Comparison of ENCODE assay signal across 15 mouse cellular contexts in genomic region chr1:90162379-90162857, GRCm38 (mm10). TPM values are rescaled to one million over a fixed set of nuclear protein-coding genes. Genes with fewer than 3 reads are reported as not detected.
DNase-seq lines count a peak whose midpoint lies in the region; ATAC-seq lines count a peak whose summit lies in the region.
"Had no signal": no experiment of that assay in that cellular context is flagged by ENCODE, and none has a peak within 500 bp of the region (broad histone marks: within the 10 kb centered on the region; RNA-seq: fewer than 3 reads in every experiment).

No protein-coding gene starts in this region.

- ATAC-seq in intestine, embryonic 14.5 days (replicated peaks; ENCODE audit: low FRiP score, low TSS enrichment, low read depth): no peak
- no peak for ATAC-seq in intestine, embryonic 15.5 days
- no peak for ATAC-seq in neural tube, embryonic 11.5 days (ENCODE audit: insufficient read depth, low FRiP score, low TSS enrichment)
- ATAC-seq in neural tube, embryonic 15.5 days (ENCODE audit: low FRiP score): no peak
- peak; percentile 48; the same call in 1 of the 2 replicates for ATAC-seq in stomach, embryonic 16.5 days (ENCODE audit: insufficient read depth, low FRiP score)
- ATAC-seq: midbrain, embryonic 16.5 days had no signal

- no peaks in the 10 kb centered on the region for H3K9me3 ChIP-seq in intestine, embryonic 14.5 days (ENCODE audit: control insufficient read depth, low read length)
- no peaks in the 10 kb centered on the region for H3K9me3 ChIP-seq in intestine, embryonic 15.5 days
- H3K9me3 ChIP-seq in neural tube, embryonic 11.5 days (ENCODE audit: control insufficient read depth, low read length): no peaks in the 10 kb centered on the region
- H3K9me3 ChIP-seq in neural tube, embryonic 15.5 days (replicated peaks): no peaks in the 10 kb centered on the region
- H3K9me3 ChIP-seq in stomach, embryonic 16.5 days (replicated peaks; ENCODE audit: control insufficient read depth, low read length): no peaks in the 10 kb centered on the region

- whole genome bisulfite sequencing in intestine, embryonic 14.5 days: 46% methylated on average over 13 of the region's 13 CpGs
- WGBS in intestine, embryonic 15.5 days: 48% methylated on average over 13 of the region's 13 CpGs
- WGBS in neural tube, embryonic 11.5 days: 25% methylated on average over 13 of the region's 13 CpGs
- WGBS in neural tube, embryonic 15.5 days: 10% methylated on average over 13 of the region's 13 CpGs
- WGBS in stomach, embryonic 16.5 days: 31% methylated on average over 13 of the region's 13 CpGs

- H3K4me2 ChIP-seq in intestine, embryonic 14.5 days (ENCODE audit: low read length): no peak overlapping the region
- H3K4me2 ChIP-seq in intestine, embryonic 15.5 days (replicated peaks): no peak overlapping the region
- no peak overlapping the region for H3K4me2 ChIP-seq in neural tube, embryonic 11.5 days (ENCODE audit: low read depth)
- no peak overlapping the region for H3K4me2 ChIP-seq in neural tube, embryonic 15.5 days
- peak overlapping the region; percentile 30; the same call in 1 of the 2 replicates for H3K4me2 ChIP-seq in stomach, embryonic 16.5 days (ENCODE audit: low read depth, low read length)

- DNase-seq in embryo, embryonic 10 days (ENCODE audit: low spot score): peak; percentile 34
- DNase-seq in embryo, embryonic 9.5 days (ENCODE audit: extremely low spot score): no peak
- DNase-seq in intestine, embryonic 14.5 days (ENCODE audit: low spot score): no peak
- no peak for DNase-seq in neural tube, embryonic 11.5 days (ENCODE audit: low spot score)
- DNase-seq in left cerebral cortex, adult 8-10 months (ENCODE audit: low spot score in 2 of 2): no peak
- DNase-seq: cerebellum, adult 11-12 months had no signal

- H3K4me1 ChIP-seq in intestine, embryonic 14.5 days (replicated peaks; ENCODE audit: control insufficient read depth, insufficient read depth, low read length): peaks cover 25% of the 10 kb centered on the region
- H3K4me1 ChIP-seq in intestine, embryonic 15.5 days (replicated peaks): peaks cover 8% of the 10 kb centered on the region; the same call in 1 of the 2 replicates
- peaks cover 5% of the 10 kb centered on the region; the same call in 1 of the 2 replicates for H3K4me1 ChIP-seq in neural tube, embryonic 11.5 days (ENCODE audit: control insufficient read depth, insufficient read depth, low read length)
- H3K4me1 ChIP-seq in neural tube, embryonic 15.5 days: peaks cover 9% of the 10 kb centered on the region; the same call in 1 of the 2 replicates
- H3K4me1 ChIP-seq in stomach, embryonic 16.5 days (ENCODE audit: control insufficient read depth, insufficient read depth, low read length): peaks cover 12% of the 10 kb centered on the region

- no peaks in the 10 kb centered on the region for H3K27me3 ChIP-seq in intestine, embryonic 14.5 days (replicated peaks; ENCODE audit: control insufficient read depth, insufficient read depth, low read length)
- no peaks in the 10 kb centered on the region for H3K27me3 ChIP-seq in intestine, embryonic 15.5 days (replicated peaks)
- H3K27me3 ChIP-seq in neural tube, embryonic 11.5 days (ENCODE audit: control insufficient read depth, insufficient read depth, low read length): no peaks in the 10 kb centered on the region
- H3K27me3 ChIP-seq in neural tube, embryonic 15.5 days (replicated peaks): no peaks in the 10 kb centered on the region
- H3K27me3 ChIP-seq in stomach, embryonic 16.5 days (ENCODE audit: control insufficient read depth, insufficient read depth, low read length): no peaks in the 10 kb centered on the region

- no peak overlapping the region for H3K9ac ChIP-seq in intestine, embryonic 14.5 days (ENCODE audit: low read length)
- H3K9ac ChIP-seq in intestine, embryonic 15.5 days: no peak overlapping the region
- no peak overlapping the region for H3K9ac ChIP-seq in neural tube, embryonic 11.5 days (ENCODE audit: low read length)
- H3K9ac ChIP-seq in neural tube, embryonic 15.5 days (replicated peaks): no peak overlapping the region
- no peak overlapping the region for H3K9ac ChIP-seq in stomach, embryonic 16.5 days (ENCODE audit: low read length)

- H3K4me3 ChIP-seq in intestine, embryonic 14.5 days (ENCODE audit: low read depth, low read length): no peak overlapping the region
- no peak overlapping the region for H3K4me3 ChIP-seq in intestine, embryonic 15.5 days (replicated peaks)
- H3K4me3 ChIP-seq in neural tube, embryonic 11.5 days (ENCODE audit: low read depth, low read length): no peak overlapping the region
- no peak overlapping the region for H3K4me3 ChIP-seq in neural tube, embryonic 15.5 days (replicated peaks)
- H3K4me3 ChIP-seq in stomach, embryonic 16.5 days (replicated peaks; ENCODE audit: low read length): no peak overlapping the region
- H3K4me3 ChIP-seq: erythroblast, embryonic 14.5 days; layer of hippocampus, adult 2 months had no signal

- no peaks in the 10 kb centered on the region for H3K36me3 ChIP-seq in intestine, embryonic 14.5 days (ENCODE audit: control insufficient read depth, insufficient read depth, low read length)
- H3K36me3 ChIP-seq in intestine, embryonic 15.5 days: no peaks in the 10 kb centered on the region
- H3K36me3 ChIP-seq in neural tube, embryonic 11.5 days (ENCODE audit: control insufficient read depth, insufficient read depth, low read length): no peaks in the 10 kb centered on the region
- no peaks in the 10 kb centered on the region for H3K36me3 ChIP-seq in neural tube, embryonic 15.5 days
- no peaks in the 10 kb centered on the region for H3K36me3 ChIP-seq in stomach, embryonic 16.5 days (ENCODE audit: control insufficient read depth, insufficient read depth, low read length)

- 0 out of 2 replicates have a peak overlapping the region, but pooled peaks have one; percentile 59 for H3K27ac ChIP-seq in intestine, embryonic 14.5 days (ENCODE audit: low read depth)
- H3K27ac ChIP-seq in intestine, embryonic 15.5 days: no peak overlapping the region
- peak overlapping the region; percentile 9; the same call in 1 of the 2 replicates for H3K27ac ChIP-seq in neural tube, embryonic 11.5 days (ENCODE audit: low read depth, low read length)
- no peak overlapping the region for H3K27ac ChIP-seq in neural tube, embryonic 15.5 days (replicated peaks)
- no peak overlapping the region; the same call in 1 of the 2 replicates for H3K27ac ChIP-seq in stomach, embryonic 16.5 days (ENCODE audit: low read length)
- H3K27ac ChIP-seq: layer of hippocampus, adult 2 months had no signal

RNA-seq across cellular contexts. Expression of gene Iqca, which starts 9.2 kb away (rescaled TPM):
- polyA plus RNA-seq in intestine, embryonic 14.5 days (2014; fragmentation: Nextera tagmentation; extraction: Ambion mirVana): 0.22 and 0.51 TPM in 2 replicates
- 0.09 and 0.24 TPM in 2 replicates for polyA plus RNA-seq in intestine, embryonic 15.5 days (2015; fragmentation: Nextera tagmentation; extraction: Ambion mirVana)
- 0.11 TPM in 1 of 2 replicates, not detected in the other for polyA plus RNA-seq in neural tube, embryonic 11.5 days (2014; fragmentation: Nextera tagmentation; extraction: Ambion mirVana)
- 0.42 and 0.52 TPM in 2 replicates for polyA plus RNA-seq in neural tube, embryonic 15.5 days (2015; fragmentation: Nextera tagmentation; extraction: Ambion mirVana)
- 0.12 TPM in 1 of 2 replicates, not detected in the other for polyA plus RNA-seq in stomach, embryonic 16.5 days (2015; fragmentation: Nextera tagmentation; extraction: Ambion mirVana)
- total RNA-seq in left cerebral cortex, adult 8-10 months (2022): 1 to 10 TPM in 3 of 4 experiments, under 1 TPM in 1; 0.52 to 1.5 (median 1.2) TPM
- total RNA-seq: adrenal gland, adult 18-20 months; liver, adult 2 months; MEL had no signal
- polyA plus RNA-seq: erythroblast, embryonic 14.5 days; liver, adult 2 months had no signal

RNA-seq across cellular contexts. Expression of gene Ackr3, which starts 41.4 kb away (rescaled TPM):
- polyA plus RNA-seq in intestine, embryonic 14.5 days (2014; fragmentation: Nextera tagmentation; extraction: Ambion mirVana): 19.4 and 19.9 TPM in 2 replicates
- polyA plus RNA-seq in intestine, embryonic 15.5 days (2015; fragmentation: Nextera tagmentation; extraction: Ambion mirVana): 13.0 and 13.3 TPM in 2 replicates
- polyA plus RNA-seq in neural tube, embryonic 11.5 days (2014; fragmentation: Nextera tagmentation; extraction: Ambion mirVana): 45.9 and 47.0 TPM in 2 replicates
- polyA plus RNA-seq in neural tube, embryonic 15.5 days (2015; fragmentation: Nextera tagmentation; extraction: Ambion mirVana): 7.5 and 7.7 TPM in 2 replicates
- polyA plus RNA-seq in stomach, embryonic 16.5 days (2015; fragmentation: Nextera tagmentation; extraction: Ambion mirVana): 22.2 and 29.7 TPM in 2 replicates
- 1 to 10 TPM; 5.8 to 9.9 (median 7.0) TPM for total RNA-seq in left cerebral cortex, adult 8-10 months (2022)
- total RNA-seq: MEL had no signal
- polyA plus RNA-seq: erythroblast, embryonic 14.5 days had no signal

Comparison
In these comparisons a context has a peak if more than half of its experiments do, and no peak if none do; other contexts are left out.
1. H3K27ac ChIP-seq: peak in intestine, embryonic 14.5 days (single experiment) and neural tube, embryonic 11.5 days (single experiment); none in intestine, embryonic 15.5 days (single experiment), neural tube, embryonic 15.5 days (single experiment) and stomach, embryonic 16.5 days (single experiment).